Mouse (Mus musculus): Measurements from ENCODE around the gene Wdpcp. TPM values are rescaled to one million over a fixed set of nuclear protein-coding genes. Genes with fewer than 3 reads are reported as not detected.

The Wdpcp gene
- polyA plus RNA-seq, 1 experiment from 2014 or later, result 1.5 TPM

Small RNAs within 50 kb of the gene (microRNA-seq; reads per million reads assigned to microRNA genes)
- gene Gm22990, result not detected

Other genes with a start within 250 kb of the Wdpcp start
- gene Ugp2, start 201.0 kb upstream of the Wdpcp start, polyA plus RNA-seq (2015; fragmentation: Nextera tagmentation; extraction: Ambion mirVana), result 30.9 and 39.1 TPM in 2 replicates
- 176 and 184 TPM in 2 replicates for gene Mdh1, start 132 bp downstream of the Wdpcp start, polyA plus RNA-seq (2015; fragmentation: Nextera tagmentation; extraction: Ambion mirVana)

Data from liver, embryonic 13.5 days (tissue).